Mouse (Mus musculus): Measurements from ENCODE around the gene Dnaja3.

GRCm38 (mm10) chr16:4633661-4634060 is 6.1 kb upstream of the Dnaja3 start:
- TF ChIP-seq POLR2A (IDR thresholded peaks at IDR 0.05; ENCODE audit: insufficient read length, low read depth) = no peak
- TF ChIP-seq E2F4 (IDR thresholded peaks at IDR 0.05; ENCODE audit: insufficient read depth) = no peak
- TF ChIP-seq USF1 (IDR thresholded peaks at IDR 0.05; ENCODE audit: low read depth) = no peak
- no peak for TF ChIP-seq POLR2AphosphoS2 (IDR thresholded peaks at IDR 0.05; ENCODE audit: insufficient read length, low read depth)
- no peak for TF ChIP-seq SRF (IDR thresholded peaks at IDR 0.05; ENCODE audit: control insufficient read depth, insufficient read length, low read depth)
- TF ChIP-seq TCF3 (IDR thresholded peaks at IDR 0.05; ENCODE audit: insufficient read length, low read depth) = no peak
- TF ChIP-seq MAX (IDR thresholded peaks at IDR 0.05; ENCODE audit: low read depth) = no peak
- TF ChIP-seq MYOD1 (IDR thresholded peaks at IDR 0.05; ENCODE audit: control insufficient read depth in 1 of 3, insufficient read length in 2 of 3, low read depth in 2 of 3) = no peak
